Mouse (Mus musculus): Measurements from ENCODE around the gene Ankef1.

DNA sequence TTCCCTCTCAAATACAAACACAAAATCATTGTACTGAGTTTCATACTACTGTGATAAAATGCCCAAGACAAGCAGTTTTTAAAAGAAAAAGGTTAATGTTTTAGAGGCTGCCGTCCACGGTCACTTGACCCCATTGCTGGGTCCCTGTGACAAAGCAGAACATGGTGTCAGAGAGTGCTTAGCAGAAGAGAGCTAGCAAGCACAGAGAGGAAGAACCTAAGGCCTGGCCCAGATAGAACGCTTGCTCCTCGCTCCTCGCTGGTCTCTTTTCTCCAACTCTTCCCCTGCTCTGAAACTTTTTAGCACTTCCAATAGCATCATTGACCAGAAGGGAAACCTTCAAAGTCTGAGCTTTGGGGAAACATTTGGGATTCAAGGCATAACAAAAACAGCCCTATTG lies 19.4 kb upstream of the Ankef1 start:
- TF ChIP-seq CTCF (IDR thresholded peaks at IDR 0.05; ENCODE audit: low read depth, low read length) (no peak), TAL1 (conservative IDR thresholded peaks at IDR 0.05; ENCODE audit: low read depth, low read length) (no peak), GATA1 (IDR thresholded peaks at IDR 0.05; ENCODE audit: borderline replicate concordance, low read length) (no peak)
